Mouse (Mus musculus) intestine, postnatal 0 days (tissue): ENCODE data around the gene Tubg2. TPM values are rescaled to one million over a fixed set of nuclear protein-coding genes. Genes with fewer than 3 reads are reported as not detected.

Experiments
- ATAC-seq: fragments of 200-750 bp; cut with Nextera tagmentation; 2 replicates; pipeline ENCODE4 v1.8.0; 2017; ENCODE audit warnings: mild to moderate bottlenecking, moderate TSS enrichment, moderate library complexity
- H3K27ac ChIP-seq: fragments of 300-500 bp; sonication (generic); 2 replicates; pipeline ENCODE4 v1.5.1; 2014; ENCODE audit warnings: mild to moderate bottlenecking, low read depth, low read length, moderate library complexity
- H3K27me3 ChIP-seq: fragments of 300-500 bp; sonication (generic); replicated peaks from 2 replicates; pipeline ENCODE4 v1.6.1; 2014; ENCODE audit warnings: low read length, mixed read lengths; ENCODE audit not compliant: control insufficient read depth, insufficient read depth
- H3K36me3 ChIP-seq: fragments of 300-500 bp; sonication (generic); 2 replicates; pipeline ENCODE4 v1.6.1; 2014; ENCODE audit warnings: mild to moderate bottlenecking, moderate library complexity; ENCODE audit not compliant: control insufficient read depth, insufficient read depth
- H3K4me1 ChIP-seq: fragments of 300-500 bp; sonication (generic); replicated peaks from 2 replicates; pipeline ENCODE4 v1.6.1; 2014; ENCODE audit warnings: antibody characterized with exemption, low read length, mixed read lengths; ENCODE audit not compliant: control insufficient read depth, insufficient read depth
- H3K4me2 ChIP-seq: fragments of 300-500 bp; sonication (generic); replicated peaks from 2 replicates; pipeline ENCODE4 v1.6.1; 2014; ENCODE audit warnings: low read depth, mild to moderate bottlenecking, moderate library complexity
- H3K4me3 ChIP-seq: fragments of 300-500 bp; sonication (generic); 2 replicates; pipeline ENCODE4 v1.5.1; 2014; ENCODE audit warnings: low read depth, low read length
- H3K9ac ChIP-seq: fragments of 300-500 bp; sonication (generic); 2 replicates; pipeline ENCODE4 v1.6.1; 2014; ENCODE audit warnings: mild to moderate bottlenecking, low read depth, low read length
- H3K9me3 ChIP-seq: fragments of 300-500 bp; sonication (generic); 2 replicates; pipeline ENCODE4 v1.6.1; 2016; ENCODE audit warnings: mixed run types; ENCODE audit not compliant: control insufficient read depth
- CTCF ChIP-seq: sonication (generic); IDR thresholded peaks from 2 replicates; pipeline ENCODE4 v1.5.1; 2016; ENCODE audit warnings: low read depth, mild to moderate bottlenecking, control low read depth, antibody characterized with exemption, moderate library complexity
- WGBS: fragments of 180-500 bp; shearing (Covaris S2); extraction: QIAGEN DNeasy Blood & Tissue Kit; methylation state at CpG from one replicate; pipeline ENCODE4 v1.1.7; 2014; 5-methylcytosine and 5-hydroxymethylcytosine counted together
- polyA plus RNA-seq: library from polyadenylated mRNA; unstranded; fragments of >200 nt; fragmentation: Nextera tagmentation; extraction: Ambion mirVana; gene quantifications from 2 replicates; pipeline ENCODE4 v1.2.1, GENCODE M21; 2015

Gene Tubg2
- polyA plus RNA-seq, 1 experiment from 2014 or later, result 2.8 TPM

DNA sequence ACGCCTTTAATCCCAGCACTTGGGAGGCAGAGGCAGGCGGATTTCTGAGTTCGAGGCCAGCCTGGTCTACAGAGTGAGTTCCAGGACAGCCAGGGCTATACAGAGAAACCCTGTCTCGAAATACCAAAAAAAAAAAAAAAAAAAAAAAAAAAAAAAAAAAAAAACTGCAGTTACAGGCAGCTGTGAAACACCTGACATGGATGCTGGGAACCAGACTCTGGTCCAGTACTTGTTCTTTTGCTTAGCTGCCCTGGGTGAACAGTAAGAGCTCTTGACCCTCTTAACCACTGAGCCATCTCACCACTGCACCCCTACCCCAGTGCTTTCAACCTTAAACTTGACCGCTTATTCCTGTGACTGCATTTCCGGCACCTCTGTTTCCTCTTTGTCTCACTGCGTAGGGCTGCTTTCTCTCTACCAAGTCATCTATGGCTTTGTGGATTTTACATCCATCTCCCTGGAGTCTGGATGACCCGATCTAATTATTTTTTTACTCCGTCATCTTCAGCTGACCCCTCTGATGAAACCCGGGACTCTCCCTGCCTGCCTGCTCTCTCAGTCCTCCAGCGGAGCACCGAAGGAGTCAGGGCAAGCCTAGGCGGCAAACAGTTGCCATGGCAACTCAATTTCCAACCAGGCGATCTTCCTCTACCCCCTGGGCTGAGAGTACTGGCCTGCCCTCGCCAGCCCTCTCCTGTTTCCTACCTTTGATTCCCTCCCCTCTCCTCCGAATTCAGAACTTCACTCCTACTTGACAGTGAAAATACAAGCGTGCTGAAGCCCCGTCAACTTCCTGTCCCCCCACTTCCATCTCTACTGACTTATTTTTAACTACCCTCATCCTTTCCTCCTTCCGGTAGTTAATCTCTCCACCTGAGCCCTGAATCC, 12.1 kb upstream of the Tubg2 start:
- Histone ChIP-seq H3K4me1 (peaks cover 5% of the 10 kb centered on the region; the same call in 1 of the 2 replicates), H3K9ac (no peak overlapping the region), H3K27me3 (peaks cover 12% of the 10 kb centered on the region), H3K36me3 (no peaks in the 10 kb centered on the region), H3K9me3 (no peaks in the 10 kb centered on the region), H3K4me3 (no peak overlapping the region; the same call in 1 of the 2 replicates), H3K27ac (no peak overlapping the region), H3K4me2 (peak overlapping the region; percentile 37)
- TF ChIP-seq CTCF, result no peak
- 29% methylated on average over 18 of the region's 19 CpGs for WGBS
- ATAC-seq, result no peak

- ATAC-seq, result no peak
Observed at GRCm38 (mm10) chr11:101146377-101146776, 9.3 kb upstream of the Tubg2 start.

DNA sequence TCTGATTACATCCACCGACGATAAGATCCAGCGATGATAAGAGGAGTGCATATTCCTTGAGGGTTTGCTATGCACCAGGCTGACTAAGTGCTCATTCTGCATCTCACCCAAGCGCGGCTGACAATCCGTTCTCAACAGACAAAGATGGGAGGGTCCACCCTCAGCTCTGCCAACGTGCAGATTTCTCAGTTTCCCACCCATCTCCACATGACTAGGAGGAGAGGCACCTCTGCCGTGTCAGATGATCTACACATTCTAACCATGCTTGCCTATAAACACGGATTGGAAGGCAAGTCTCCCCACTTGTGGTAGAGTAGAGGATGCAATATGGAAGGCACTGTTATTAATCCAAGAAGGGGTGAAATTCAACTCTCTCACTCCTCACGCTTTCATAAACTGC, 7.0 kb upstream of the Tubg2 start:
- H3K9me3 ChIP-seq, result no peaks in the 10 kb centered on the region
- H3K36me3 ChIP-seq, result no peaks in the 10 kb centered on the region
- H3K9ac ChIP-seq, result no peak overlapping the region
- no peak overlapping the region for H3K4me2 ChIP-seq
- ATAC-seq, result no peak
- H3K27ac ChIP-seq, result 0 out of 2 replicates have a peak overlapping the region, but pooled peaks have one; percentile 0
- H3K4me1 ChIP-seq, result no peaks in the 10 kb centered on the region
- WGBS, result 57% methylated on average over 10 of the region's 10 CpGs
- no peaks in the 10 kb centered on the region for H3K27me3 ChIP-seq
- no peak overlapping the region for H3K4me3 ChIP-seq
- no peak for TF ChIP-seq CTCF

More at GRCm38 (mm10) chr11:101146377-101146776, 9.3 kb upstream of the Tubg2 start:
- no peak for TF ChIP-seq CTCF
- H3K36me3 ChIP-seq, result no peaks in the 10 kb centered on the region
- H3K27me3 ChIP-seq, result no peaks in the 10 kb centered on the region
- 39% methylated on average over 10 of the region's 10 CpGs for WGBS
- no peak overlapping the region for H3K4me3 ChIP-seq
- H3K4me1 ChIP-seq, result no peaks in the 10 kb centered on the region
- no peak overlapping the region for H3K9ac ChIP-seq
- H3K4me2 ChIP-seq, result no peak overlapping the region
- H3K27ac ChIP-seq, result no peak overlapping the region
- H3K9me3 ChIP-seq, result no peaks in the 10 kb centered on the region

GRCm38 (mm10) chr11:101149178-101150105, 6.3 kb upstream of the Tubg2 start:
- 32% methylated on average over 9 of the region's 9 CpGs for WGBS
- ATAC-seq, result no peak
- no peak overlapping the region for H3K4me2 ChIP-seq

DNA sequence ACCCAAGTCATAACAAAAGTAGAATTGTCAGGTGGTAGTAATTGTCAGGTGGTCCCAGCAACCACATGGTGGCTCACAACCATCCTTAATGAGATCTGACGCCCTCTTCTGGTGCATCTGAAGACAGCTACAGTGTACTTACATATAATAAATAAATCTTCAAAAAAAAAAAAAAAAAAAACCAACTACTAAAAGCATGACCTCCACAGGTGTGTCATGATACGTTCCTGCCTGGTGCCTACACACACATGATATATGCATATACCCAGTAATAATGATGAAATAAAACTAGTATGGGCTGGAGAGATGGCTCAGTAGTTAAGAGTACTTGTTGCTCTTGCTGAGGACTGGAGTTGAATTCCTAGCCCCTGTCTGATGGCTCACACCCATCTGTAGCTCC, 4.6 kb upstream of the Tubg2 start:
- TF ChIP-seq CTCF, result no peak
- ATAC-seq, result no peak
- no peaks in the 10 kb centered on the region for H3K36me3 ChIP-seq
- H3K27ac ChIP-seq, result no peak overlapping the region
- H3K4me1 ChIP-seq, result no peaks in the 10 kb centered on the region
- H3K4me2 ChIP-seq, result no peak overlapping the region
- WGBS, result 63% methylated on average over 2 of the region's 2 CpGs
- no peak overlapping the region for H3K4me3 ChIP-seq
- H3K9ac ChIP-seq, result no peak overlapping the region
- H3K9me3 ChIP-seq, result no peaks in the 10 kb centered on the region
- H3K27me3 ChIP-seq, result no peaks in the 10 kb centered on the region

More at GRCm38 (mm10) chr11:101149178-101150105, 6.3 kb upstream of the Tubg2 start:
- TF ChIP-seq CTCF, result no peak
- Histone ChIP-seq H3K4me3 (no peak overlapping the region), H3K9ac (no peak overlapping the region), H3K9me3 (no peaks in the 10 kb centered on the region), H3K27me3 (no peaks in the 10 kb centered on the region), H3K36me3 (no peaks in the 10 kb centered on the region), H3K27ac (0 out of 2 replicates have a peak overlapping the region, but pooled peaks have one; percentile 0), H3K4me1 (no peaks in the 10 kb centered on the region)

DNA sequence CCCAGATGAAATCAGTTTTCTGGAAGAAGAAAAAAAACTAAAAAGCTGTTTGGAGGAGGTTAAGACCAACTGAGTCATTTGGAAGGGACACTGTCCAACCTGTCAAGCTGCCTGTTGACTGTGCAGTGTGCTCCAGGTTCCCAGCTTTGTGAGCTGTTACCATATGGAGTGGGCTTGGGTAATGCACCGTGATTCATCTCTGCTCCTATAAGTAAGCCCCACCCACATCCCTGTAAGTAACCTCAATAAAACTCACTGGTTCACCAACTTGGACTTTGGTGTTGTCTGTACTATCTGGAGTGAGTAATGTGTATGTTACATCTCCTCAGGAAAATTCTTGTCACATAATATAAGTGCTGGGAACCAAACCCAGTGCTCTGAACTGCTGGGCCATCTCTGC, 2.9 kb upstream of the Tubg2 start:
- TF ChIP-seq CTCF, result no peak
- Histone ChIP-seq H3K36me3 (no peaks in the 10 kb centered on the region), H3K4me1 (no peaks in the 10 kb centered on the region), H3K27ac (no peak overlapping the region), H3K4me3 (no peak overlapping the region), H3K9me3 (no peaks in the 10 kb centered on the region), H3K27me3 (no peaks in the 10 kb centered on the region), H3K9ac (no peak overlapping the region), H3K4me2 (no peak overlapping the region)
- peak; percentile 72 for ATAC-seq
- WGBS, result 40% methylated on average over 1 of the region's 1 CpGs
